Mouse (Mus musculus): Measurements from ENCODE around the gene Tax1bp3.

Tax1bp3 gene

DNA sequence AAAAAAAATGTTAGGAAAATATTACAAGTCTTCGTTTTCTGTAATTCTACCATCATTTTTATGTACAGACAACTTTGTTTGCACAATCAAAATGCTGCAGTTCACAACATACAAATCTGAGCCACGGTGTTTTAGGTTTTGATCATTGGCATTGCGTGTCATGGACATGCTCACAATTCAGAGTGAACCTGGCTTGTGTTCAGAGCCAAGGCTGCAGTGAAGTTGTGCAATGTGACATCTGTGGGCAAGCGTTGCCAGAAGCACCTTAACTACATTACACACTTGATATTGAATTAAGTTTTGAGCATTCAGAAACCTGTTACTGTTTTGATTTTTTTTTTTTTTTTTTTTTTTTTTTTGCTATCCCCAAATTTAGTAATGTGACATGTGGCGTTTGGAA, 53.2 kb downstream of the Tax1bp3 start:
- DNase-seq (ENCODE audit: low spot score) = no peak

DNA sequence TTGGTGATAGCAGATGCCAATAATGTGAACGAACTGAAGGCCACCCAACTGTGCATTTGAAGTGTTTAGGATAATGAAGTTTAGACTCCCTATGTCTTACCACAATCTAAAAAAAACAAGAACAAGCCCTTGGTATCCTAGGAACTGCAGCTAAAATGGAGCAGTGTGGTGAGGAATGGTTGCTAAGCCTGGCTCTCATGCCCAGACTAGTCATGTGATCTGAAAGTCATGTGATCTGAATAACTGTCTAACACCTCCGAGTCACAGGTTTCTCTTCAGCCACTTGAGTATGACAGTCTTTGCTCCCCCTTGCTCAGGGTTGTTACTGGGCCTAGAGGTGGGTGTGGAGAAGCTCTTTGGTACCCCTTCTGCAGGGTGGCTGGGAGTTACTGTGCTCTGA, 55.6 kb downstream of the Tax1bp3 start:
- no peak for DNase-seq (ENCODE audit: low spot score)

All from urinary bladder, postnatal 25 days (tissue).